Mouse (Mus musculus): ENCODE results near the gene Map4k5.

The Map4k5 gene

GRCm38 (mm10) chr12:69753936-69754335 lies 139.1 kb downstream of the Map4k5 start:
- no peak for DNase-seq (ENCODE audit: low spot score)
